Mouse (Mus musculus) mouse embryonic stem cell (cell line): ENCODE measurements around the gene Zfhx3.

Experiments
- in situ Hi-C, 2 experiments: fragments of 300-500 bp; cut with MboI; formaldehyde crosslinking; loops; 1 replicate in 1 of 2; 3 replicates in 1 of 2; pipeline ENCODE4 v1.14.3; 2019 to 2020; ENCODE audit warnings: low sequenced_read_pairs in 2 of 2, low pct_unique_long_range_greater_than_20kb in 1 of 2, mixed read lengths in 1 of 2; ENCODE audit not compliant: unreplicated experiment in 1 of 2

The Zfhx3 gene

GRCm38 (mm10) chr8:108853028-108853427 lies 910.6 kb downstream of the Zfhx3 start:
- in situ Hi-C loops, result no loop called here

- in situ Hi-C loops, result no loop called here
These were observed 912.1 kb downstream of the Zfhx3 start for GRCm38 (mm10) chr8:108854444-108855102.

GRCm38 (mm10) chr8:108859001-108859400 lies 916.6 kb downstream of the Zfhx3 start:
- in situ Hi-C loops, result no loop called here

GRCm38 (mm10) chr8:108859983-108860382 lies 917.5 kb downstream of the Zfhx3 start:
- in situ Hi-C loops, result no loop called here

GRCm38 (mm10) chr8:108863440-108863839 lies 921.0 kb downstream of the Zfhx3 start:
- in situ Hi-C loops, result no loop called here

- in situ Hi-C loops, result no loop called here
These were observed 924.0 kb downstream of the Zfhx3 start for GRCm38 (mm10) chr8:108866430-108866829.

- in situ Hi-C loops, result no loop called here
These were observed 925.2 kb downstream of the Zfhx3 start for GRCm38 (mm10) chr8:108867482-108868258.

GRCm38 (mm10) chr8:108868259-108869090 lies 926.0 kb downstream of the Zfhx3 start:
- in situ Hi-C loops, result no loop called here

GRCm38 (mm10) chr8:108869420-108869819 lies 927.0 kb downstream of the Zfhx3 start:
- in situ Hi-C loops, result no loop called here

- in situ Hi-C loops, result no loop called here
These were observed 927.5 kb downstream of the Zfhx3 start for GRCm38 (mm10) chr8:108869935-108870334.

- in situ Hi-C loops, result no loop called here
These were observed 927.9 kb downstream of the Zfhx3 start for GRCm38 (mm10) chr8:108870371-108870770.

GRCm38 (mm10) chr8:108875722-108876121 lies 933.3 kb downstream of the Zfhx3 start:
- in situ Hi-C loops, result no loop called here

- in situ Hi-C loops, result no loop called here
These were observed 937.7 kb downstream of the Zfhx3 start for GRCm38 (mm10) chr8:108880101-108880500.

GRCm38 (mm10) chr8:108881336-108881735 lies 938.9 kb downstream of the Zfhx3 start:
- in situ Hi-C loops, result no loop called here

GRCm38 (mm10) chr8:108882073-108882472 lies 939.6 kb downstream of the Zfhx3 start:
- in situ Hi-C loops, result no loop called here

- in situ Hi-C loops, result no loop called here
These were observed 940.9 kb downstream of the Zfhx3 start for GRCm38 (mm10) chr8:108883381-108883780.

GRCm38 (mm10) chr8:108884947-108885346 lies 942.5 kb downstream of the Zfhx3 start:
- in situ Hi-C loops, result no loop called here

- in situ Hi-C loops, result no loop called here
These were observed 943.0 kb downstream of the Zfhx3 start for GRCm38 (mm10) chr8:108885450-108885849.

- in situ Hi-C loops, result no loop called here
These were observed 943.4 kb downstream of the Zfhx3 start for GRCm38 (mm10) chr8:108885861-108886260.
